ENCODE assay signal across 7 mouse cellular contexts in the genomic region with DNA sequence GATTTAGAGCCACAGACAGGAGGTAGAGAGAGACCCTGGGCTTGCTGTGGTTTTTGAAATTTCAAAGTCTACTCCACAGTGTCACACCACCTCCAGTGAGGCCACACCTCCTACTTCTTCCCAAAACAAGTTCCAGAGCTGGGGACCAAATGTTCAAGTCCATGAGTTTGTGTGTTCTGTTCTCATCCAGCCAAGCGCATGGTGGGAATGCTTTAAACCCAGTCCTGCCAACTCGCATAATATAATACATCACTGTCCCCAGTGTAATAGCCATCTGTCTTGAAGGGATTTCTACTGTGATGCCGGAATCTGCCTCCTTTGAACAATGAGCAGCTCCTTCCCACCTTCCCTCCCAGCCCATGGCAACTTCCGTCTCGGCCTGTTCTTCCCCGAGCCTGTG.
"Had no signal": no experiment of that assay in that cellular context is flagged by ENCODE, and none has a peak within 500 bp of the region (broad histone marks: within the 10 kb centered on the region; RNA-seq: fewer than 3 reads in every experiment).

No protein-coding gene starts in this region.

- DNase-seq: kidney, adult 2 months; kidney, postnatal 14 days; left cerebral cortex, postnatal 4 days; lung, adult 18-20 months; retina, postnatal 1 day; right cerebral cortex, postnatal 25 days had no signal

- ATAC-seq: midbrain, embryonic 16.5 days had no signal
